Mouse (Mus musculus): ENCODE data around the gene Scoc.

Gene Scoc

GRCm38 (mm10) chr8:83396680-83397079 lies 61.5 kb downstream of the Scoc start:
- DNase-seq: no peak

- no peak for DNase-seq
Observed at GRCm38 (mm10) chr8:83394325-83394724, 63.9 kb downstream of the Scoc start.

- DNase-seq: no peak
Observed at GRCm38 (mm10) chr8:83392521-83392920, 65.7 kb downstream of the Scoc start.

- DNase-seq: no peak
Observed at GRCm38 (mm10) chr8:83390006-83390701, 68.0 kb downstream of the Scoc start.

- peak; percentile 52 to 62 for DNase-seq
Observed at GRCm38 (mm10) chr8:83389316-83390005, 68.7 kb downstream of the Scoc start, which contains the start of gene Clgn. TSS of gene Clgn (plus strand) at chr8:83389867.

- DNase-seq: no peak
Observed at GRCm38 (mm10) chr8:83382850-83383249, 75.3 kb downstream of the Scoc start.

GRCm38 (mm10) chr8:83381016-83381415 lies 77.2 kb downstream of the Scoc start:
- no peak for DNase-seq

- DNase-seq: no peak
Observed at GRCm38 (mm10) chr8:83380141-83380540, 78.0 kb downstream of the Scoc start.

Data from lung, postnatal 4 days (tissue).